Mouse (Mus musculus) small intestine, adult 2 months (tissue): ENCODE measurements around the gene Akap1. TPM values are rescaled to one million over a fixed set of nuclear protein-coding genes. Genes with fewer than 3 reads are reported as not detected.

Experiments
- H3K27ac ChIP-seq: fragments of 200-500 bp; 2 replicates; pipeline ENCODE4 v1.5.1; 2012; ENCODE audit warnings: low read depth, low read length, control low read depth, inconsistent platforms; ENCODE audit not compliant: insufficient read depth
- H3K27me3 ChIP-seq: fragments of 200-500 bp; 2 replicates; pipeline ENCODE4 v1.6.1; 2012; ENCODE audit warnings: mild to moderate bottlenecking, moderate library complexity, low read length, inconsistent platforms; ENCODE audit not compliant: control insufficient read depth, insufficient read depth
- H3K36me3 ChIP-seq: fragments of 200-500 bp; 2 replicates; pipeline ENCODE4 v1.6.1; 2012; ENCODE audit warnings: mild to moderate bottlenecking, low read length, control low read depth, inconsistent platforms; ENCODE audit not compliant: control insufficient read depth, insufficient read depth
- H3K4me1 ChIP-seq: fragments of 200-500 bp; 2 replicates; pipeline ENCODE4 v1.6.1; 2012; ENCODE audit warnings: low read length, inconsistent platforms, mixed read lengths; ENCODE audit not compliant: control insufficient read depth, insufficient read depth, insufficient read length
- H3K4me3 ChIP-seq: fragments of 200-500 bp; 2 replicates; pipeline ENCODE4 v1.5.1; 2012; ENCODE audit warnings: low read depth, mild to moderate bottlenecking, control low read depth, inconsistent platforms, low read length, moderate library complexity
- CTCF ChIP-seq: fragments of 200-500 bp; IDR thresholded peaks from 2 replicates; pipeline ENCODE4 v1.5.1; 2012; ENCODE audit warnings: low read depth, mild to moderate bottlenecking, control low read depth, inconsistent platforms, low read length, moderate library complexity, mixed read lengths; ENCODE audit not compliant: insufficient replicate concordance, insufficient read length; ENCODE audit errors: extremely low read depth
- POLR2A ChIP-seq: fragments of 200-500 bp; IDR thresholded peaks from 2 replicates; pipeline ENCODE4 v1.6.1; 2012; ENCODE audit warnings: low read depth, mild to moderate bottlenecking, control low read depth, inconsistent platforms, low read length, moderate library complexity
- WGBS: fragments of 180-500 bp; shearing (Covaris S2); methylation state at CpG from one replicate; pipeline ENCODE4 v1.1.7; 2018; 5-methylcytosine and 5-hydroxymethylcytosine counted together
- polyA plus RNA-seq: library from polyadenylated mRNA; depleted of rRNA; stranded (reverse); fragments of >200 nt; gene quantifications from 2 replicates; pipeline ENCODE4 v1.2.3, GENCODE M21; 2012

The Akap1 gene
- polyA plus RNA-seq, 1 experiment = 23.9 TPM

- no peaks in the 10 kb centered on the region for H3K27me3 ChIP-seq
- H3K36me3 ChIP-seq = peaks cover 25% of the 10 kb centered on the region
- no peak overlapping the region for H3K4me3 ChIP-seq
- TF ChIP-seq CTCF (no peak), POLR2A (no peak)
- H3K4me1 ChIP-seq = no peaks in the 10 kb centered on the region
- H3K27ac ChIP-seq = no peak overlapping the region
These were observed 35.9 kb downstream of the Akap1 start for GRCm38 (mm10) chr11:88828528-88828927.

GRCm38 (mm10) chr11:88825909-88826308 lies 38.5 kb downstream of the Akap1 start:
- 35% methylated on average over 7 of the region's 7 CpGs for WGBS
- no peak for TF ChIP-seq POLR2A
- no peak for TF ChIP-seq CTCF

GRCm38 (mm10) chr11:88822991-88823390 lies 41.4 kb downstream of the Akap1 start:
- WGBS = 6% methylated on average over 7 of the region's 7 CpGs
- H3K36me3 ChIP-seq = no peaks in the 10 kb centered on the region
- H3K27me3 ChIP-seq = no peaks in the 10 kb centered on the region
- no peak overlapping the region for H3K27ac ChIP-seq
- no peak for TF ChIP-seq POLR2A
- peak; percentile 79; the same call in 1 of the 2 replicates for TF ChIP-seq CTCF
- H3K4me3 ChIP-seq = no peak overlapping the region
- H3K4me1 ChIP-seq = peaks cover 2% of the 10 kb centered on the region; the same call in 1 of the 2 replicates

More at GRCm38 (mm10) chr11:88825909-88826308, 38.5 kb downstream of the Akap1 start:
- no peaks in the 10 kb centered on the region for H3K4me1 ChIP-seq
- H3K27ac ChIP-seq = no peak overlapping the region
- no peaks in the 10 kb centered on the region for H3K27me3 ChIP-seq
- no peak overlapping the region for H3K4me3 ChIP-seq
- H3K36me3 ChIP-seq = peaks cover 8% of the 10 kb centered on the region

DNA sequence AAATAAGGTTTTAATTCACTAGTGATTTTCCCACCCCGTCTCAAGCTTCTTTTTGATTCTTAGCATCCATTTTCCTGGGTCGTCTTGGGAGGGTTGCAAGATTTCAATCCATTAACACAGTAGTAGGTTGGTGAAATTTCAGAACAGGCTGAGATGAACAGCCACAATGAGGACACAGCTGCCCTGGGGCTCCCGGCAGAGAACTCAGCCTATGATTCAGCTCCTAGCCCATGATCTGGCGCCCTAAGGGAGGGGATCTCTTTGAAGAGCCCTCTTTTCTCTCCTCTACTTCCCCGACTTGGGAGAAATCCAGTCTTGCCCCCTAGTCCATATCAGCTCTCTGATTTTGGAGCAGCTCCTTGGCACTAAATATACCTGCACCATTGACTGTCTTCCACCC lies 41.9 kb downstream of the Akap1 start:
- no peaks in the 10 kb centered on the region for H3K36me3 ChIP-seq
- no peaks in the 10 kb centered on the region for H3K27me3 ChIP-seq
- WGBS = 46% methylated on average over 5 of the region's 5 CpGs
- no peak overlapping the region for H3K4me3 ChIP-seq
- TF ChIP-seq CTCF (no peak), POLR2A (no peak)
- peaks cover 2% of the 10 kb centered on the region; the same call in 1 of the 2 replicates for H3K4me1 ChIP-seq
- H3K27ac ChIP-seq = no peak overlapping the region

GRCm38 (mm10) chr11:88820742-88821576 lies 43.4 kb downstream of the Akap1 start:
- Histone ChIP-seq H3K27ac (no peak overlapping the region), H3K4me3 (no peak overlapping the region; the same call in 1 of the 2 replicates), H3K4me1 (peaks cover 2% of the 10 kb centered on the region; the same call in 1 of the 2 replicates), H3K36me3 (no peaks in the 10 kb centered on the region), H3K27me3 (no peaks in the 10 kb centered on the region)
- TF ChIP-seq POLR2A = no peak
- TF ChIP-seq CTCF = no peak
- 21% methylated on average over 24 of the region's 24 CpGs for WGBS

DNA sequence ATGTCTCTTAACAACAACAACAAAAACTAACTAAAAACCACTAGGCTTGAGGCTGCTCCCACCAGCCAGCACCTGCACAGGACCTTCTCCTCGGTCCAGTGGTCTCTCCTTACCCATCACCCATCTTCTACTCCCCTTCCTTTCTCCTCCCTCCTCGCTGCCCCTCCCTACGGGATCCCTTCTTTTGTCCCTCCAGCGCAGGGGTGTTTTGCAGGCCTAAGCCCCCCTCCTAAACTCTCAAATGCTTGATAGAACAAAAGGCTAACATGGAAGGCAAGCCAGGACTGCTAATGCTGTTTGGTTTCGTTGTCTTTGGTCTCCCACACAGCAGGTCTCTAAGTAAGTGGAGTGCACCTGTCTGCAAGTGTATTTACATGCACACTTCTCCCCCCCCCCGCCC lies 44.1 kb downstream of the Akap1 start:
- Histone ChIP-seq H3K4me1 (peaks cover 2% of the 10 kb centered on the region; the same call in 1 of the 2 replicates), H3K27ac (no peak overlapping the region), H3K27me3 (no peaks in the 10 kb centered on the region), H3K4me3 (no peak overlapping the region), H3K36me3 (no peaks in the 10 kb centered on the region)
- TF ChIP-seq POLR2A (no peak), CTCF (no peak)
- WGBS = 74% methylated on average over 6 of the region's 6 CpGs

DNA sequence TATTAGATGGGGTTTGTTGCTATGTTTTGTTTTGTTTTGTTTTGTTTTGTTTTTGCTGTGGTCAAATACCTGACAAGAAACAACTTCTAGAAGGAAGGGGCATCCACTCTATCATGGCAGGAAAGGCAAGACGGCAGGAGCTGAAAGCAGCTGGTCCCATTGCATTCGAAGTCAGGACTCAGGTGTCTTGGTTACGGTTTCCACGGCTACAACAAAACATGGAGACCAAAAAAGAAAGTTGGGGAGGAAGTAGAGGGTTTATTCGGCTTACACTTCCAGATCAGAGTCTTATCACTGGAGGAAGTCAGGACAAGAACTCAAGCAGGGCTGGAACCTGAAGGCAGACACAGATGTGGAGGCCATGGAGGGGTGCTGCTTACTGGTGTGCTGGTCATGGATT lies 47.3 kb downstream of the Akap1 start:
- TF ChIP-seq CTCF = no peak
- TF ChIP-seq POLR2A = no peak
- H3K4me1 ChIP-seq = peaks cover 2% of the 10 kb centered on the region; the same call in 1 of the 2 replicates
- H3K27me3 ChIP-seq = no peaks in the 10 kb centered on the region
- H3K27ac ChIP-seq = no peak overlapping the region
- 60% methylated on average over 5 of the region's 5 CpGs for WGBS
- H3K36me3 ChIP-seq = no peaks in the 10 kb centered on the region
- H3K4me3 ChIP-seq = no peak overlapping the region
